Mouse (Mus musculus) lung, adult 2 months (tissue): ENCODE results near the gene Abcc3.

ENCODE experiments used
- CTCF ChIP-seq: fragments of 200-500 bp; IDR thresholded peaks from 2 replicates; pipeline ENCODE4 v1.5.1; 2011; ENCODE audit warnings: mild to moderate bottlenecking, low read length, control low read depth; ENCODE audit not compliant: insufficient read depth
- POLR2A ChIP-seq: fragments of 200-500 bp; IDR thresholded peaks from 2 replicates; pipeline ENCODE4 v1.6.1; 2011; ENCODE audit warnings: low read depth, mild to moderate bottlenecking, control low read depth, low read length, borderline replicate concordance; ENCODE audit errors: extremely low read depth

DNA sequence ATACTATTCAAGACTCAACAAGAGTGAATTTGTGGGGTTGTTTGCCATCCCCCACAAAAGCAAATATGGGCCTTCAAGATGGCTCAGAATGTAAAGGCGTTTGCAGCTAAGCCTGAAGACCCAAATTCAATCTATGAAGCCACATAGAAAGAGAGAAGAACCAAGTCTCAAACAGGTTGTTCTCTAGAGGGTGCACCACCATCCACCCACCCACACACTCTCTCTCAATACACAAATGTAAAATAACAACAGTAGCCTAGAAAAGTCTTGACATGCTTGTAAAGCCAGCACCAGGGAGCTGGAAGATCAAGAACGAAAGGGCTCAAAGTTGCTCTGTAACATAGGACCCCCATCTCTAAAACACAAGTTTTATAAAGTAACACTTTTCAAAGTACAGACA lies 76.3 kb downstream of the Abcc3 start:
- TF ChIP-seq CTCF (no peak), POLR2A (no peak)
